Mouse (Mus musculus) right cerebral cortex, postnatal 10 days (tissue): ENCODE measurements around the gene Bace1.
"Not testable (repeated sequence)": the region's sequence is repeated elsewhere in the genome, so short reads cannot be mapped to it uniquely, and the experiment has no call there.

Source experiments
- DNase-seq, 2 experiments: peaks; one replicate each; pipeline ENCODE4 v3.0.0; 2021; ENCODE audit warnings: low spot score in 2 of 2

The Bace1 gene

DNA sequence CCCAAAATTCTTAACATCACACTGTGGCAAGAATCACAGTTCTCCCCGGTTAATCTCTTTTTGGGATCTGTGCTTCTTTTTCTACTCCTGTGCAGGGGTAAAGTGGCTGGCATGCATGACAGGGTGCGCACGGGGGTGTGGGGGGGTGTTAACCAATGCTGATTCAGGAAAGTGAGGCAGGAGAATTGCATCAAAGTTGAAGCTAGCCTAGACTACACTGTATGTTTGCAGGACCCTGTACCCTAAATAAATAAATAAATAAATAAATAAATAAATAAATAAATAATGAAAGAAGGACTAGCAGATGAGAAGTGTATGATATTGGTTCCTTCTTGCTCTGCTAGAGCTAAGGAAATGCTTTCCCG is 329 bp upstream of the Bace1 start:
- DNase-seq = no peak

DNA sequence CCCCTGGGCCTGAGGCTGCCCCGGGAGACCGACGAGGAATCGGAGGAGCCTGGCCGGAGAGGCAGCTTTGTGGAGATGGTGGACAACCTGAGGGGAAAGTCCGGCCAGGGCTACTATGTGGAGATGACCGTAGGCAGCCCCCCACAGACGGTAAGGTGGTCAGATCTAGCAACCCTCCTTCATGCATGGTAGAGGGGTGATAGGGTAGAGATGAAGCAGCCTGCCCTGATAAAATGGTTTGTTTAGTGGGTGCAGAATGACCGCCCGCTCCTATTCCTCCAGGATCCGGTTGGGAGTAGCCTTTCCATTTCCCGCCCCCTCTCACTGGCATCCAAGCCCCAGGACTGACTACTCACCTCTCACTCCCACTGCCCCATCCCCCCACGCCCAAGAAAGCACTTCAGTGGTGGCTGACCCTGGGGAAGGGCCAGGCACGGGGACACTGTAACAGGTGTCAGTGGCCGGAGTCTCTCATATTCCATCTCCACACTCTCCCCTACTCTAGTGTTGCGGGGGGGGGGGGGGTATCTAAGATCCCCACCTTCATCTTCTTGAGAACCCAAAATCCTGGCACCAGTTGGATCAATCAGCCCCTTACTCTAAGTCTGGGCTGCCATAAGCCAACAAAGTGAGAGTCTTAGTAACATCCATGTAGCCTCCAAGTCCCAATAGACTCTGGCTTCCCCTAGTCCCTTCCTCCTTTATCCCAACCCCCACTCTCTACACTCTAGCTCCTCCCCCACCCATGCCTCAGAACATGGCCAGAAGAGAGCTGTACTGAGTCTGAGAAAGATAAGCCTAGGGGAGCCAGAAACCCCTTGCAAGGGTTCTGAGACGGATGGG is 980 bp downstream of the Bace1 start:
- DNase-seq = no peak

GRCm38 (mm10) chr9:45839982-45840300 is 1.6 kb downstream of the Bace1 start:
- DNase-seq = no peak

DNA sequence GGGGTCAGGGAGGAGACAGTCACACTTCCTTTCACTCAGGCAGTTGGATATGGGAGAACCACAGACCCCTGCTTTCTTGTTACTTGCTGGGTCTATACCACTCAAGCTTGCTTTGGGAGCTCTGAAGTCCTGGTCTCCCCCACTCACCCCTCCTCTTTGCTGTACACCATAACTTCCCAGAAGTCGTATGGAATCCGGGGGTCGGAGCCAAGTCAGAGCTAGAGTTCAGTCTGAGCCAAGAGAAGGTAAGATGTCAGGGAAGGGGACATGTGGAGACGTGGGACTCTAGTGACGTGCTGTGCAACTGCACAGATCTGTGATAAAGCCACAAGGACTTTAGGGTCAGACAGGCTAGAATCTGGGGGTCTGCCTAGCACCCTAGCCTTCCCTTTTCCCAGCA is 2.0 kb downstream of the Bace1 start:
- no peak for DNase-seq

GRCm38 (mm10) chr9:45841458-45841857 is 3.1 kb downstream of the Bace1 start:
- DNase-seq = no peak

GRCm38 (mm10) chr9:45843007-45843406 is 4.6 kb downstream of the Bace1 start:
- DNase-seq = no peak

GRCm38 (mm10) chr9:45843780-45844179 is 5.4 kb downstream of the Bace1 start:
- no peak for DNase-seq

GRCm38 (mm10) chr9:45845541-45845940 is 7.2 kb downstream of the Bace1 start:
- DNase-seq = no peak

- not testable (repeated sequence) for DNase-seq
These were observed 7.8 kb downstream of the Bace1 start for GRCm38 (mm10) chr9:45846176-45846575.

DNA sequence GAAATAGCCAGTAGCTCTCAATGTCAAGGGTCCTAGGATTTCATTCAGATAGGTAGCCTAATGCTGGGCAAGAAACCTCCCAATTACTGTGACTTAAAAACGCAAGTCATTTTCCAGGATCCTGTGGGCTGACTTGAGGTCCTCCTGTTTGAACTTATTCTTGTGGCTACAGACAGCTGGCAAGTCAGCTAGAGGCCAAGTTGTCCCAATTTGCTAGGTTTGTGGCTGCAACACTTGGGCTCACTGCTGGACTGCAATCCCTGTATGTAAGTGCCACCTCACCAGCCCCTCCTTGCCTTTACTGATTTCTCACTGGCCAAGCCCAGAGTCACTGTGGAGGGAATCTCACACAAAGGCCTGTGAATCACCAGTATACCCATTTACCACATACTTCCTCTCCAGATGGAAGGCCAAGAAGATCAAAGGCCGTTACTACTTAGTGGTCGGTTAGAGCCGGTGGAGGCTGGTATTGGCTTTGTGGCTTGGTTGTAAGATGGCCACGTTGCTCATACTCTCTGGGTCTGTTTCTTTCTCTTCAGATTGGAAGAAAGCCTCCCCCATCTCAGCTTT is 8.6 kb downstream of the Bace1 start:
- no peak for DNase-seq

DNA sequence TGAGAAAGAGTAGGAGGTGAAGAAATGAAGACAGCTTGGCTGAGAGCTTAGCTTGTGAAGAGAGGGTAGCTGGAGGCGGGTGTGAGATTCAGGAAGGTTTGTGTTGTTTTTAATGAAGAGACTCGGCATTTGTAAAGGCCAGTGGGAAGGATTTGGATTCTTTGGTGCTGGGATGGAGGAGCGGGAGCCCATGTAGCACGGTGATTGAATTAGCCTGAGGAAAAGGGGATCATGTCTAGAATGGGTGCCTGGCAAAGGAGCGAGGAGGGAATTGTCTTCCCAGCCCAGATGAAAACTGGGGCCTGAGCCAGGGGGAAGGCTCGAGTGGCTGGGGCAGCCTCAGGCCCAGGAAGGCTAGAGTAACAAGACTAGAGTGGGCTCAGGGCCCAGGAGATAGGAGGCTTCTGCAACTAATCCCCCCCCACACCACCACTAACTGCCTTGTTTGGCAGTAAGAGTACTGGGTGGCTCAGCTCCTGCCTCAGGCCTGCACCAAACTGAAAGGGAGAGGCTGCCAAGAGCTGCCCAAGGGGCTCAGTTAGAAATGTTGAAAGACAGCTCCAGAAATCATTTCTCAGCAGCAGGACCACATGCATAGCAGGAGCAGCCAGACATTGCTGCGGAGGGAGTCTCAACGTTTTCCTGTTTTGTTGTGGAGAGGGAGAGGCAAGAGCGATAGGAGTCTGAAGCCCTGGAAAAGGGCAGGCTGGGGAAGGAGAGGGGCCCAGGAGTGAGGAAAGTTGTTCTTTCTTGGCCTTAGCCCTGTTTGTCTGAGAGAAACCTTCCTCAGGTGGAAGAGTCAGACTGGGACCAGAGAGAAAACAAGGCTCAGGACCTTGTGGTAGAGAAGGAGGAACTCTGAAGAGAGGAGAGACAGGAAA is 11.4 kb downstream of the Bace1 start:
- DNase-seq = peak; percentile 63 to 79

DNA sequence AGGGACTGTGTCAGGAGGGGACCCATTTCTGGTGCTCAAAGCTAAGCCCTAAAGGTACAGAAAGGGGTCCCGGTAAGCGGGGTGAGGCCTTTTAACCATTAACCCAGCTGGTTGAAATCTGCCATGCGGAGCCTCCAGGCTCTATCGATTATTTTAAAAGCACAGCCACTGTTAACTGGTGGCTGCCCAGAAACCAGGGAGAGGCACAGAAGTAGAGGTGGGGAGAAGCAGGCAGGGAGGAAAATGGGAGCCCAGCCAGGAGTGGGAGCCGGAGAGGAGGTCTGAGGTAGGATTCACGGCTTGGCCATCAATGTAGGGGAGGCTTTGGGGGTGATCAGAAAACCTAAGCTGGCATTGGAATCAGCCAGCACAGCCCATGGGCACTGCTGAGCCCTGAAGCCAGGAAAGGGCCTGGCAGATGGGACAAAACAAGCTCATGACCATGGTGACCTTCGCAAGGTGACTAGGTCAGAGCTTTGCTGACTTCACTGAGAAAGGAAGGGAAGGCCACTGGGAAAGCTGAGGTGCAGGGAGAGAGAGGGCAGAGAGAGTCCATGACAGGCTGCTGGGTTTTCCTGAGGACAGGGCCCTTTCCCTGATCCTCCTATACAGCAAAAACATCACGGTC is 12.3 kb downstream of the Bace1 start:
- DNase-seq = no peak

GRCm38 (mm10) chr9:45851330-45851729 is 12.9 kb downstream of the Bace1 start:
- DNase-seq = no peak

DNA sequence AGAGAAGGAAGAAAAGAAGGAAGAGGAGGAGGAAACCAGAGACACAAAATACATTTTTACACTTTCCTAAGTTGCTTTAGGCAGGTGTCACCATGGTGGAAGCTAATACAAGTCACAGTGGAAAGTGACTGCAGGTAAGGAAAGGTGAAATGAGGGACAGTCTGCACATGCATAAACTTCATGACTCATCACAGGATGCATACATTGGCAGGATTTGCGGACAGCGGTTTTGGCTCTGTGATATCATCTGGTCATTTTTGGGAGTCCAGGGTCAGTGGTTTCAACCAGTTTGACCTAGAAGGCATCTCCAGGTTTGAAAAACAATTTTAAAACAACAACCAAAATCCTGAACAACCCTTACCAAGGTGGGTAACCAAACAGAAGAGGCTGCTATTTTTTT is 13.4 kb downstream of the Bace1 start:
- DNase-seq = peak in 1 of 2 experiments; percentile 16

DNA sequence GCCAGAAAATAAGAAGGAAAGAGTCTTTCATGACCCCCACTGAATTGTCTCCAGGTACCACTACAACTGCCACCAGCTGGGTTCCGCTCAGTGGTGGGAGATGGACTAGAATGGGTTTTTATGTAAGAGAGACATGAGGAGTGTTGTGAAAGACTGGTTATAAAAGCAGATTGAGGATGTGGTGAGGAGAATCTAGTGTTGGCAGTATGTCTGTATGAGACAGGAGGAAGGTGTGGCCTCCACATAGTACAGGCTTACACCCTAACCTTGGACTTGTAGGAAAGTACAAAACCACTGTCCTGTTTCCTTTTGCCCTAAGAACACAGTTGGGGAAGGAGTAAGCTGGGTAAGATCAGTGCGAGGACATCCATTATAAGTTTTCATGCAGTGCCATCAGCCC is 15.3 kb downstream of the Bace1 start:
- no peak for DNase-seq

DNA sequence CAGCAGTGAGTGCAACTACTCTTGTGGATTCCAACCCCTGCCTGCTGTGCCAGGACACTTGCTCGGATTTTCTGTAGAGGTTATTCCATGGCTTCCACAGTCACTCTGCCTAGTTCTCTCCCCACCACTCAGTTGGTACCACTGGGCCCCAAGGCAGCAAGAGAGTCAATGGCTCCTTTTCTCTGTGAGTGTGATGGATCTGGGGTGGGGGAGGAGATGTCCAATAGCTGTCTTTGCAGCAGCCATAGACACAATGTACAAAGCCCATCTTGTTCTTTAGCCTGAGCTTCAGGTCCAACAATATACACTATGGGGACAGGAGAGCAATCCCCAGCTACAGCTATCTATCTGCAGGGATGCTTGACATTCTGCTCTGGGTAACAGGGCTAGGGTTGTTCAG is 15.8 kb downstream of the Bace1 start:
- peak in 1 of 2 experiments; percentile 19 for DNase-seq

DNA sequence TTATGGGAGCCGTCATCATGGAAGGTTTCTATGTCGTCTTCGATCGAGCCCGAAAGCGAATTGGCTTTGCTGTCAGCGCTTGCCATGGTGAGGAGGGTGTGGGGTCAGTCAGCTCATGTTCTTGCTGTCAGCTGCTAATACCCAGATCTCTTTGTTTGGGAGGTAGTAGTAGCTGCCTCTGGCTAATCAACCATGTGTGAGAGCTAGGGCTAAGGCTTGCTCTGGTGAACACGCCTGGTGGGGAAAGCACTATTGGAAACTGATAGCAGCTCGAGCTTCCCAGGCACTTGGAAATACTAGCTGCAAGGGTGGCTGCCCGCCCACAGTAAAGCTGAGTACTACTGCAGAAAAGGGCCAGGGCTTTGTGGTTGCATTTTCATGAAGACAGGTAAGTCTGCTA is 21.0 kb downstream of the Bace1 start:
- DNase-seq = no peak

DNA sequence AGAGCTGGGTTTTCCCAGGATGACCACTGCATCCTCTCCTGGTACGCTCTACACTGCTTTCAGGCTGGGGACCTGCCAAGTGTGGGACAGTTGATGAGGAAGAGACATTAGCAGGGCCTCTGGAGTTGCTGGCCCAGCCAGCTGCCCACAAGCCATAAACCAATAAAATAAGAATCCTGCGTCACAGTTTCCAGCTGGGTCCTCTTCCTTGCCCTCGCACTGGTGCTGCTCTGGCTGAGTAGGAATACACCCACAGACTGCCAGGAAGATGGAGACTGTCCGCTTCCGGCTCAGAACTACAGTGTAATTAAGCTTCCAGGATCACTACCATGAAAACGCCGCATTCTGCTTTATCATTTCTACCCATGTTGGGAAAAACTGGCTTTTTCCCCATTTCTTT is 23.4 kb downstream of the Bace1 start:
- no peak for DNase-seq

DNA sequence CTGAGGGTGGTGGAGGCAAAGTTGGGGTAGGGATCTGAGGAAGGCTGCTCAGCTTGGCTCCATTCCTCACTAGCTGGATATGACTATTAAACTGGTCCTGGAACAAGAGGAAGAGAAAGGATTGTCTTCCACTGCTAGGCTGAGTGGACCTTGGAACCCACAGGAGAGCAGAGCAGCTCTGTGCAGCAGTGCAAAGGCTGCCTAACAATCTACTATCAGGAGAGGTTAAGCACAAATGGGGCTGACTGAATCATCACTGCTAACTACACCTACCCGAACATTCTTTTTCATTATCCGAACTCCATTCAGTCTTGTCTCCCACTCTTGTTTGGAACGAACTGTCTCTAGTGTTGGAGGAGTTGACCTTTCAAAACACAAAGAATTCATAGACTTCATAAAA is 30.8 kb downstream of the Bace1 start:
- DNase-seq = no peak

DNA sequence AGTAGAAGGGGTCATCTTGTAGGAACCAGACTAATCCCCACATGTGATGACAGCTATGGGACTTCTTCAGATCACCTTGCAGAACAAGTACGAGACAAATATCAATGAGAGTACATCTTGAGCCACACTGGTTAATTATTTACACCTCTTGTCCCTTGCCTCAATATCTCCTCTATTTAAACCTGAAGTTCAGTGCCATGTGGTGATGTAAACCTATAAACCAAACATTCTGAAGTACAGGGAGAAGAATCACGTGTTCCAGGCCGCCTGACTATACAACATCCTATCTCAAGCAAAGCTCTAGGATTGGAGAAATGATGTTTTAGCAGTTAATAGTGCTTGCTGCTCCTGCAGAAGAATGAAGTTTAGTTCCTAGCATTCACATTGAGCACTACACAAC is 31.9 kb downstream of the Bace1 start:
- no peak for DNase-seq

- DNase-seq = no peak
These were observed 39.5 kb downstream of the Bace1 start for GRCm38 (mm10) chr9:45877928-45878327.

DNA sequence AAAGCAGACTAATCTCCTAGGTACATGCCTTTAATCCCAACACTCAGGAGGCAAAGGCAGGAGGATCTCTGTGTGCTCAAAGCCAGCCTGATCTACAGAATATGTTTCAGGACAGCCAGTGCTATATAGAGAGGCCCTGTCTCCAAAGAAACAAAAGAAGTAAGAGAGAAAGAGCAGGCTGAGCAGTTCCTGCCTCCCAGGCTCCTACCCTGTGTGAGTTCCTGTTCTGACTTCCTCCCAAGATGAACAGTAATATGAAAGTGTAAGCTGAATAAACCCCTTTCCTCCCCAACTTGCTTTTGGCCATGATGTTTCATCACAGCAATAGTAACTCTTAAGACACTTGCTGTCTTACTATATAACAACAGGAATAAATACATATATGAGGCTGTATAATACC is 55.3 kb downstream of the Bace1 start:
- no peak for DNase-seq
